Mouse (Mus musculus): Measurements from ENCODE around the gene Akr7a5.

- no peak for TF ChIP-seq CTCF (conservative IDR thresholded peaks at IDR 0.05; ENCODE audit: insufficient read depth, insufficient read length, low read depth, low read length)
- TF ChIP-seq POLR2A (IDR thresholded peaks at IDR 0.05; ENCODE audit: low read depth, low read length) = no peak
Observed at GRCm38 (mm10) chr4:139318449-139318848, 7.9 kb downstream of the Akr7a5 start.
